Mouse (Mus musculus) heart, postnatal 0 days (tissue): ENCODE measurements around the gene Itpr1.

Source experiments
- CTCF ChIP-seq: IDR thresholded peaks from 2 replicates; pipeline ENCODE4 v1.5.1; 2016; ENCODE audit warnings: antibody characterized with exemption, control low read depth, low read depth
- EP300 ChIP-seq: IDR thresholded peaks from 2 replicates; pipeline ENCODE4 v1.6.1; 2016; ENCODE audit warnings: antibody characterized with exemption, low read depth

GRCm38 (mm10) chr6:108570351-108571041, 357.6 kb downstream of the Itpr1 start:
- TF ChIP-seq CTCF (no peak), EP300 (peak; percentile 7; the same call in 1 of the 2 replicates)
